Mouse (Mus musculus) layer of hippocampus, adult 11-12 months (tissue): ENCODE measurements around the gene B4galnt2.

Experiments used
- DNase-seq: peaks from one replicate; pipeline ENCODE4 v3.0.0; 2022; ENCODE audit warnings: low spot score

B4galnt2 gene

DNA sequence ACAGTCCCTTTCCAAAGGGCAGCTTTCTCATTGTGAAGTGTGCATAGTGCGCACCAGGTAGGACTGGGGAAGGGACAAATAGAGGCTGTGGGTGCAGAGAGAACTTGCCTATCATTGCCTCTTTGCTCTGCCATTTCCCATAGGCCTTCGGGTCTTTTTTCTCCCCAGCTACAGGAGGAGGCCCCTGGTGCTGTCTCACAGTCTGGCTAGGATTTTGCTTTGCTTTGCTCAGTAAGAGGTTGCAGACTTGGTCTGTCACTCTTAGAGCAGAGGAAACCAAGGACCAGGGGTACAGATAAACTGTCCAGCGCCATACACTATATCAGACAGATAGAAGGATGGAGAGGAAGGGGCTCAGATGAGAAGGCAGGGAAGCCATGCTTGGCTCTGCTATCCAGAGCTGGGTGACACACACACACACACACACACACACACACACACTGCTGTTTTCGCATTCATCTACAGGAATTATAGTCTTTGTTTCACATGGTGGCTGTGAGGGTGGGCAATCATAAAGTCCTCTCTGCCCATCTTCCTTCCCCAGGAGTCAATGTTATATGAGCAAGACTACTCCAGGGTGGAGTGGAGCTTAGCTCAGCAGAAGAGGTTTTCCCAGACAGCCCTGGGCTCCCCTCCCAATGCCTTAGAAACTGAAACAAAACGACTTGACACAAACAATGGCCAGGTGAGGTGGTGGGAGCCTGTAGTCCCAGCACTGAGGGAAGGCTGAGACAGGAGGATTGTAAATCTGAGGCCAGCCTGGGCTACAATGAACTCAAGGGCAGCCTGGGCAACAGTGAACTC is 73.8 kb downstream of the B4galnt2 start:
- DNase-seq: no peak

- DNase-seq: no peak
Measured at GRCm38 (mm10) chr11:95838999-95839868, 75.5 kb downstream of the B4galnt2 start.

- no peak for DNase-seq
Measured at GRCm38 (mm10) chr11:95838598-95838997, 76.1 kb downstream of the B4galnt2 start.

DNA sequence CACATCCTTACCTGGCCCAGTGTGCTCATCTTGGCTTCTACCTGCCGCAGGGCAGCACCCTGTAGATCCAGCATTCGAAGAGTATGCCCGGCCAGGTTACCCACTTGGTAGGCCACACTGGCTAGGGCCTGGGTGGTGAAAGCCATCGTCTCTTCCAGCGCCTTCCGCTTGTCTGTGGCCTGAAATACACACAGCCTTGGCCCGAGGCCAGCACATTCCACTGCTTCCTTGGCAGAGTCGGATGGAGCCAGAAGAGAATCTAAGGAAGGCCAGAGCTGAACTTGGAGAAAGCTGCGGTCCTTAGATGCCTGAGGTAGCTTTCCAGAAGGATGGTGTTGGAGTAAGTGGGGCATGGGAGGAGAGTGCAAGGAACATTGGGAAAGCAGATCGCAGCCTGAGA is 77.6 kb downstream of the B4galnt2 start, which contains the start of gene Gngt2:
Gngt2 (plus strand) TSS at position 158 of the 400 bp plus-strand sequence.
- no peak for DNase-seq

DNA sequence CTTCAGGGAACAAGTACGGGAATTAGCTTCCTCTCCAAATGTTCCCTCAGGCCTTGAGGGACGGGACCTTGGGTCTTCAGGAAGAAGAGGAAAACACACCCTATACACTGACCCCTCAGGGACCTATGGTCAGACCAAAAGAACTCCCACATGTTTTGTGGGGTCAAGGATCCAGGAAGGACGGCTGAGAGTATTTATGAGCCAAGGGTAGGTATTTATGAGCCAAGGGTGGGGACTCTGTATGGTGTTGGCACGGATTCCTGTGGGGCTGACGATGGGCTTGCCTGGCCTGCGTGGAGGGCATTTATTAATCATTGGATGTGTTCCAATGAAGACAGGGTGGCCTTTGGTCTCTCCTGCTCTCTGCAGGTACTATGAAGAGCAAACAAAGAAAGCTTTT is 78.3 kb downstream of the B4galnt2 start:
- no peak for DNase-seq

DNA sequence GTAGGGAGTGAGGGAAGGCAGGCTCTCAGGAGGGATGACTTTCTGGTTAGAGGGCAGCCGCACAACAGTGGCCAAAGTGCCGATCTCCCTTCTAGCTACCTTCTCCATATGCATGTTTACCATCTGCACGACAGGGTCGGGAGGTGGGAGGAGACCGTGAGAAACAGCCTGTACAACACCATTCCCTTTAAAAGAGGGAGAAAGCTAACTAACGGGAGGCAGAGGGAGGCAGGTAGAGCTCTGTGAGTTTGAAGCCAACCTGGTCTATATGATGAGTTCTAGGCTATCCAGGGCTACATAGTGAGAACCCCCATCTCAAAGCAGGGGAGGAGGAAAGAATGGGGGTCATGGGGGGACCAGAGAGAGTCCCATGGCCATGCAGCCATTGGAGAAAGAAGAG is 78.9 kb downstream of the B4galnt2 start:
- DNase-seq: no peak

DNA sequence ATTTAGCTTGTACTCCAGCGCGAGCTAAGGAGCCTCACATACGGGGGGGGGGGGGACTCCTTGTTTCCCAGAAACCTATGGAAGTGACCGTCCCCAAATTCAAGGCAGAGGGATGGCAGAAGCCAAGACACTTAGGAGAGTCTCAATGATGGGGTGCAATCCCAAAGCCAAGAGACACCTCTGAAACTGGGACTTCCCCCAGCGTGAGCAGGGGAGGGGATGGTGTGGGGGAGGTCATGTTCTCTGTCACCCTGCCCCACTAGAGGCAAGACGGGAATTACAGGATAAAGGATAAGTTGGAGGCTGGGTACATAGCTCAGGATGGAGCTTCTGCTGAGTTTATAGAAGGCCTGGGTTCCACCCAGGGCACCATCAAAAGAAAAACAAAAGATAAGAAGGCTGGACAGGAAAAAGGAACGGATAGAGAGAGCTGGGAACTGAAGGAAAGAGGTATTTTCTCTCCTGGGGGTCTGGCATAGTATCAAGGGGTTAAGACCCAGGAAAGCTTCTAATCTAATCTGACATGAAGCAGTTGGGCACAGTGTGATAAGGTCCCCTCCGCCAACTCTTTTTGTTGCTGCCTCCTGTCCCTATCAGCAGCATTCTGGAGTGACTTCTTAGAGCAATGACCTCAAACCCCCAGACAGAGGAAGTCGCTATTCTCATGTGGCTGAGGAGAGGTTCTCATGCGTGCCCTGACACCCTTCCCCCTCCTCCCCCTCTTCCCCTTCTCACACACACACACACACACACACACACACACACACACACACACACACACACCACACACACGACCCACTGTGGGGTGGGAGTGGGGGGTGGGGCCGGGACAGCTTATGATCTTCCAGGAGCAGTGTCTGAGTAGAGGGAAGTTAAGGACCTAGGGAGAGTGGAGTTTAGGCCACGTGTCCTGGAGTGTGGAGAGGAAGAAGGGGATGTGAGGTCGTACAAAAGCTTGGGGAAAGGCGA is 79.7 kb downstream of the B4galnt2 start:
- no peak for DNase-seq

DNA sequence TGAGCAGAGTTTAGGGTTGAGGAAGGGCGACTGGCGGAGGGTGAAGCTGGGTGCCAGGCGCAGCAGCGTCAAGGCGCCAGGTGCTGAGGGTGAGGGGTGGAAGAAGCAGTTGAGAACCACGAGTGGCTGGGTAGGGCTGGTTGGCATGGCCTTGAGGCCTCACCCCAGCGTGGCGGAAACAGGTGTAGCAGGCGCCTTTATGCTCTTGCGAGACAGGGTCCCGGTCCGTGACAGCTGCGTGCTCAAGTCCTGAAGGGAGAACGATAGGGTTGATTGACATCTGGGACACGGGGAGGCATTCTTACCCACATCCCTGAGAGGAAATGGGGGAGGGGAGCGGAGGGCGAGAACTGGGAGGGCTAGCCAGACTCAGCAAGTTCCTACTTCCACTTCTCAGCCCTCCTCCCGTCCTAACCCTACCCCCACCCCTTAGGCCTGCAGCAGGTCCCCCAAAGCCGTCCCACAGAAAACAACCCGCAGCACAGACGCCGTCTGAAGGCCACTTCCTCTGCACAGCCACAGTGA is 80.5 kb downstream of the B4galnt2 start:
- DNase-seq: peak; percentile 76

DNA sequence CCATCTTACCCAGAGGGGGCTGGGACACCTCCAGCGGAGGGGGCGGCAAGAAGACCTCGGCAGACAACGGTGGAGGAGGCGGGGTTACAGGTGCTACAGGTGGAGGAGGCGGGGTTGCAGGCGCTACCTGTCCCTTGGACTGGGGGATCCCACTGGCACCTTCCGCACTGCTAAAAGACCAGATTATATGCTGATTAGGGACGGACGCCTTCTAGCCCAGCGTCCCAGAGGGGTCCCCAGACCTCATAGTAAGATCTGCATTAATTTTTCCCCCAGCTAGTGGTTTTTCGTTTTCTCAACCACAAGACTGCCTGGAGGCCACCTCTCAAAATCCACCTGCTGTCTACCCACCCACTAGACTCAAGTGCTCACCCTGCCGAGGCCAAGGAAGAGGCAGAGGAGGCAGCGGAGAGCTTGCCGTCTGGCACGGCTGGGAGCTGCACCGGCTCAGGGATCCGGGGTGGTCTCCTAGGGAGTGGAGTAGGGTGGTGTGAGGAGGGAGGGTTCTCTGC is 81.0 kb downstream of the B4galnt2 start:
- DNase-seq: no peak

DNA sequence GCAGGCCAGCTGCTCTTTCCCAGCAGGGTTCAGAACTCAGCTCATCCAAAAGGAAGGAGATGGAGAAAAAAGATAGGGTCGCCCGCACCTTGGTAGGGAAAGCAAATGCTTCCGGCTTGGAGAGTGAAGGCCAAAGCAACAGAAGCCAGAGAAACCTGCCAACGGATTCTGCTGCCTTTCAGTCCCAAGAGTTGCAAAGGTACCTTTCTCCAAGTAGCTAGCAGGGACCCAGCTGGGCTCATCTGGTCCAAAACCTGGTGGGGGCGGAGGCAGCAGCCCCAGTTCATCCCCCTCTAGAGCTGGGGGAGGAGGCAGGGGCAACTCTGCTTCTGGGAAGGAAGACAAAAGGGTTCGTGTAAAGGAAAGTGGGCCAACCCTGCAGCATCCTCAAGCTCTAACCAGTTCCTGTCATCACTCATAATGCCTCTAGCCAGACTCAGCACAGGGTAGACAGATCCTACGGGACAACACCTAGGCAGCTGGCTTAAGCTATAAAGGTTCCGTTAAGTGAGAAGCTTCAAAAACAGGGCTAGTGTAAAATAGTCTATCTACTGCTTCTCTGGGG is 81.6 kb downstream of the B4galnt2 start:
- no peak for DNase-seq

- DNase-seq: no peak
Measured at GRCm38 (mm10) chr11:95832129-95833005, 82.3 kb downstream of the B4galnt2 start.

- no peak for DNase-seq
Measured at GRCm38 (mm10) chr11:95831641-95832040, 83.0 kb downstream of the B4galnt2 start.

DNA sequence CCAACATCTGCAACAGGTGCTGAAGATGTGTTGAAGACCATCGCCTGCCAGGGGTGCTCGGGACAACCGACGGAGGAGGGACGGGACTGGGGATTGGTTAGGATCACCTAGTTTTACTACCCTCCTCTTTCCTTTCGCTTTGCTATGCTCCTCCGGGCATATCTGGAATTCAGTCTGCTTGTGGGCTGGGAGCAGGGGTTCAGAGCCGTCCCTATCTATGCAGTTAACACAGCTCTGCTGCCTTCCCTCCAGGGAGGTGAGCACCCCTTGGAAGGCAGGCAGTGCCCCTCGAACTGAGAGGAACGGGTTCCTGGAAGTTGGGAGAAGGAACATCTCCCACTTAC is 83.4 kb downstream of the B4galnt2 start:
- no peak for DNase-seq

DNA sequence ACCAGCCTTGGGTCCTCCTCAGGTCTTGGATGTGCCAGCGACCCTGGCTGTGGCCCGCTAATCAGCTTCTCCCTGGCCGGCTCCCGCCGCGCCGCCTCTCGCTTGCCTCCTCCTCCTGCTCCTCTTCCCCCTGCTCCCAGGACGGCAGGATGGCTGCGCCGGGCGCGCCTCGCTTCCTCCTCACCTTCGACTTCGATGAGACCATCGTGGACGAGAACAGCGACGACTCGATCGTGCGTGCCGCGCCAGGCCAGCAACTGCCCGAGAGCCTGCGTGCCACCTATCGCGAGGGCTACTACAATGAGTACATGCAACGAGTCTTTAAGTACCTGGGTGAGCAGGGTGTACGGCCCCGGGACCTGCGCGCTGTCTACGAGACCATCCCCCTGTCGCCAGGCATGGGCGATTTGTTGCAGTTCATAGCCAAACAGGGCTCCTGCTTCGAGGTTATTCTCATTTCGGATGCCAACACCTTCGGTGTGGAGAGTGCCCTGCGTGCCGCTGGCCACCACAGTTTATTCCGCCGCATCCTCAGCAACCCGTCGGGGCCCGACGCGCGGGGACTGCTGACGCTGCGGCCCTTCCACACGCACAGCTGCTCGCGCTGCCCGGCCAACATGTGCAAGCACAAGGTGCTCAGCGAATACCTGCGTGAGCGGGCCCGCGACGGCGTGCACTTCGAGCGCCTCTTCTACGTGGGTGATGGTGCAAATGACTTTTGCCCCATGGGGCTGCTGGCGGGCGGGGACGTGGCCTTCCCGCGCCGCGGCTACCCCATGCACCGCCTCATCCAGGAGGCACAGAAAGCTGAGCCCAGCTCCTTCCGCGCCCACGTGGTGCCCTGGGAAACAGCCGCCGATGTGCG is 84.0 kb downstream of the B4galnt2 start:
- no peak for DNase-seq

GRCm38 (mm10) chr11:95829526-95830050 is 85.1 kb downstream of the B4galnt2 start:
- no peak for DNase-seq

DNA sequence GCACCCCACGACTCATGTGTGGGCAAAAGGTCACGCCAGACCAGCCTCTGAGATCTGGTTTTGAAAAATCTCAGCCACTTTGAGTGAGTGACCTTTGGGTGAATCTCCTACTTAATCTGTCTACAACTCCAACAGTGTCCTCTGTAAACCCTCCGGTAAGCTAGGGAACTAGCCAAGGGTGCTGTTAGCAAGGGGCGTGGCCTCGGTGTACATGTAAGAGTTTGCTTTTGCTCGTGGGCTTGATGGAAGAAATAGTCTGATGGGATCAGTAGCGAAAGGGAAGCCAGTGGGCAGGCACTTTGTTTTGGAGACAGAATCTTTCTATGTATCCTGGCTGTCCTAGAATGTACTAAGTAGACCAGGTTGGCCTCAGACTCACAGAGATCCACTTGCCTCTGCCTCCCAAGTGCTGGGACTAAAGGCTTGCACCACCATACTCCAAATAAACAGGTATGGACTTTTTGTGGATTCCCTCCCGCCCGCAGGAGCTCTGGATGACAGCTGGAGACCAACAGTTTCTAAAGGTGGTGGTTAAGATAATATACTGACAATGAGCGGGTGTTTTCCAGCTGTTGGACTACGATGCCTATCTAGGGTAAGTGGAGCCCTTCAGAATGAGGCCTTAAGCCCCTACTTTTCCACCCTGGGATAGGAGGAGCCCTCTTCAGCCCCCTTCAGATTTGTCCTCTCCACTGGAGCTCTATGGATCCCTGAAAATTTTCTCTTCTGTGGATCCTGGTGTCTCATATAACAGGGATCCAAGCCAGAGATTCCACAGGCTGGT is 86.3 kb downstream of the B4galnt2 start:
- DNase-seq: no peak

GRCm38 (mm10) chr11:95827464-95828085 is 87.1 kb downstream of the B4galnt2 start:
- no peak for DNase-seq

GRCm38 (mm10) chr11:95827168-95827447 is 87.6 kb downstream of the B4galnt2 start:
- DNase-seq: no peak
